ENCODE assay signal across 9 mouse cellular contexts in the genomic region with DNA sequence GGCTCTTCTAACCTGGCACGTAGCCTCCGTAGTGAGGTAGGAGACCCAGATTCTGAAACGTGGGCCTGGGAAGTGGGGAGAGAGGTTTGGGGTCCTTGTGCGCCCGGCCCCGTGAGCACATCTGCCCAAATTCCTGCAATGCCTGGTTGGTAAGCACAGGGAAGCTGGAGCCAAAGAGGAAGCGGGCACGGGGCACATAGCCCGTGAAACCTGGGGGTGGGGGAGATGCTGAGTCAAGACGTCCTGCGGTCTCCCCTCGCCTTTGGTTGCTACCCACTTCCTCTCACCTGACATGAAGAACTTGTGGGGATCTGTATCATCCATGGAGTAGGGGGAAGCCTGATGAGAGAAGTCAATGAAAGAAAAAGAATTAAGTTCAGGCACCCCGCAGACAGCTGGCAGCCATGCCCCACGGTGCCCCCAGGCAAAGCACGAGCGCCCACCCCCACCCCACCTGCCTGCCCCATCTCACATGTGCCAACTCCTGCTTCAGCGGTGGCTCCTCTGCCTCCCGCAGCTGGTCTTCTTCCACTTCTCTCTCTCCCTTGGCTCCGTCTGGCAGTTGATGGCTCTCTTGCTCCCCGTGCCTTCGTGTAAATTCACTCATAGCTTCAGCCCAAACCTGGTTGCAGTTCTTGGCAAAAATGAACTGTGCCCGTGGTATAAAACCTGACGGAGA. TPM values are rescaled to one million over a fixed set of nuclear protein-coding genes. Genes with fewer than 3 reads are reported as not detected.
A peak's percentile ranks its signal among the peaks of the same experiment; 100 is the strongest.
DNase-seq lines count a peak whose midpoint lies in the region; ATAC-seq lines count a peak whose summit lies in the region.
"Had no signal": no experiment of that assay in that cellular context is flagged by ENCODE, and none has a peak within 500 bp of the region (broad histone marks: within the 10 kb centered on the region; RNA-seq: fewer than 3 reads in every experiment).

No protein-coding gene starts in this region.

- peaks cover 47% of the 10 kb centered on the region for H3K36me3 ChIP-seq in forebrain, embryonic 13.5 days (ENCODE audit: poor library complexity, severe bottlenecking)
- peaks cover 50% of the 10 kb centered on the region for H3K36me3 ChIP-seq in megakaryocyte, embryonic 14.5 days (replicated peaks; ENCODE audit: low read length)

- peaks cover 63% of the 10 kb centered on the region for H3K27me3 ChIP-seq in forebrain, embryonic 13.5 days
- H3K27me3 ChIP-seq in megakaryocyte, embryonic 14.5 days (replicated peaks) = peaks cover 52% of the 10 kb centered on the region

- ATAC-seq in CD4-positive, CD25-positive, alpha-beta regulatory T cell, adult 4 months = peak; percentile 82
- no peak for ATAC-seq in forebrain, embryonic 13.5 days

- 15% methylated on average over 23 of the region's 23 CpGs for WGBS in forebrain, embryonic 13.5 days

- H3K27ac ChIP-seq in forebrain, embryonic 13.5 days = no peak overlapping the region

- peak overlapping the region; percentile 33 for H3K4me2 ChIP-seq in forebrain, embryonic 13.5 days

- H3K9ac ChIP-seq in forebrain, embryonic 13.5 days = peak overlapping the region; percentile 16; the same call in 1 of the 2 replicates

- H3K9me3 ChIP-seq in forebrain, embryonic 13.5 days (replicated peaks) = no peaks in the 10 kb centered on the region
- no peaks in the 10 kb centered on the region for H3K9me3 ChIP-seq in megakaryocyte, embryonic 14.5 days

- DNase-seq in gastrocnemius, postnatal 25 days = peak; percentile 19
- no peak for DNase-seq in gastrocnemius, adult 8-10 months (ENCODE audit: low spot score in 2 of 2)
- no peak for DNase-seq in layer of hippocampus, postnatal 14 days (ENCODE audit: low spot score in 2 of 2)
- DNase-seq in lung, postnatal 14 days = no peak
- DNase-seq in cerebellum, postnatal 4 days (ENCODE audit: low spot score in 2 of 2) = no peak

- H3K4me1 ChIP-seq in forebrain, embryonic 13.5 days = peaks cover 25% of the 10 kb centered on the region
- peaks cover 22% of the 10 kb centered on the region for H3K4me1 ChIP-seq in megakaryocyte, embryonic 14.5 days

- no peak overlapping the region for H3K4me3 ChIP-seq in forebrain, embryonic 13.5 days
- peak overlapping the region; percentile 33 for H3K4me3 ChIP-seq in megakaryocyte, embryonic 14.5 days (replicated peaks)

RNA-seq across cellular contexts. Expression of a gene that starts 1.3 kb away (rescaled TPM):
- total RNA-seq in gastrocnemius, postnatal 25 days (2021) = not detected
- not detected for total RNA-seq in gastrocnemius, adult 8-10 months (2022)
- not detected for polyA plus RNA-seq in CD4-positive, CD25-positive, alpha-beta regulatory T cell, adult 4 months (2017; shearing (Covaris generic))
- 0.31 and 0.42 TPM in 2 replicates for polyA plus RNA-seq in forebrain, embryonic 13.5 days (2015; fragmentation: Nextera tagmentation; extraction: Ambion mirVana)
- polyA plus RNA-seq in megakaryocyte, embryonic 14.5 days (2012; ENCODE audit: insufficient read depth, low replicate concordance) = 0.55 TPM in 1 of 2 replicates, not detected in the other
- 1 to 10 TPM in 1 of 2 experiments, under 1 TPM in 1; 0.76 to 2.4 TPM for total RNA-seq in layer of hippocampus, postnatal 14 days (2021)
- polyA plus RNA-seq: liver, embryonic 16.5 days had no signal

RNA-seq across cellular contexts. Expression of a gene that starts 14.1 kb away (rescaled TPM):
- 10 to 100 TPM; 41.7 to 47.2 TPM for total RNA-seq in gastrocnemius, postnatal 25 days (2021)
- 10 to 100 TPM; 53.4 to 69.3 (median 59.4) TPM for total RNA-seq in gastrocnemius, adult 8-10 months (2022)
- 1 to 10 TPM in 1 of 2 experiments, under 1 TPM in 1; 0.37 to 1.7 TPM for polyA plus RNA-seq in CD4-positive, CD25-positive, alpha-beta regulatory T cell, adult 4 months (2017; shearing (Covaris generic))
- polyA plus RNA-seq in forebrain, embryonic 13.5 days (2015; fragmentation: Nextera tagmentation; extraction: Ambion mirVana) = 6.0 and 6.3 TPM in 2 replicates
- polyA plus RNA-seq in megakaryocyte, embryonic 14.5 days (2012; ENCODE audit: insufficient read depth, low replicate concordance) = 28.2 and 39.0 TPM in 2 replicates
- 10 to 100 TPM; 63.0 to 64.4 TPM for total RNA-seq in layer of hippocampus, postnatal 14 days (2021)

RNA-seq across cellular contexts. Expression of a gene that starts 26.8 kb away (rescaled TPM):
- total RNA-seq in gastrocnemius, postnatal 25 days (2021) = not detected
- total RNA-seq in gastrocnemius, adult 8-10 months (2022) = not detected
- 100 to 1,000 TPM; 132 to 166 TPM for polyA plus RNA-seq in CD4-positive, CD25-positive, alpha-beta regulatory T cell, adult 4 months (2017; shearing (Covaris generic))
- 3.9 and 4.0 TPM in 2 replicates for polyA plus RNA-seq in forebrain, embryonic 13.5 days (2015; fragmentation: Nextera tagmentation; extraction: Ambion mirVana)
- 3.1 and 26.7 TPM in 2 replicates for polyA plus RNA-seq in megakaryocyte, embryonic 14.5 days (2012; ENCODE audit: insufficient read depth, low replicate concordance)
- total RNA-seq in layer of hippocampus, postnatal 14 days (2021) = not detected

RNA-seq across cellular contexts. Expression of a gene that starts 45.9 kb away (rescaled TPM):
- 10 to 100 TPM; 22.1 to 24.2 TPM for total RNA-seq in gastrocnemius, postnatal 25 days (2021)
- 10 to 100 TPM; 21.5 to 25.4 (median 23.3) TPM for total RNA-seq in gastrocnemius, adult 8-10 months (2022)
- polyA plus RNA-seq in CD4-positive, CD25-positive, alpha-beta regulatory T cell, adult 4 months (2017; shearing (Covaris generic)) = not detected
- polyA plus RNA-seq in forebrain, embryonic 13.5 days (2015; fragmentation: Nextera tagmentation; extraction: Ambion mirVana) = 38.9 and 42.5 TPM in 2 replicates
- 11.5 and 32.0 TPM in 2 replicates for polyA plus RNA-seq in megakaryocyte, embryonic 14.5 days (2012; ENCODE audit: insufficient read depth, low replicate concordance)
- 100 to 1,000 TPM; 127 to 145 TPM for total RNA-seq in layer of hippocampus, postnatal 14 days (2021)

RNA-seq across cellular contexts. Expression of a gene that starts 55.9 kb away (rescaled TPM):
- not detected for total RNA-seq in gastrocnemius, postnatal 25 days (2021)
- not detected for total RNA-seq in gastrocnemius, adult 8-10 months (2022)
- 100 to 1,000 TPM; 144 to 199 TPM for polyA plus RNA-seq in CD4-positive, CD25-positive, alpha-beta regulatory T cell, adult 4 months (2017; shearing (Covaris generic))
- polyA plus RNA-seq in forebrain, embryonic 13.5 days (2015; fragmentation: Nextera tagmentation; extraction: Ambion mirVana) = not detected in 2 replicates
- polyA plus RNA-seq in megakaryocyte, embryonic 14.5 days (2012; ENCODE audit: insufficient read depth, low replicate concordance) = 3.9 TPM in 1 of 2 replicates, not detected in the other
- total RNA-seq in layer of hippocampus, postnatal 14 days (2021) = not detected
